Mouse (Mus musculus) midbrain, embryonic 15.5 days (tissue): Measurements from ENCODE around the gene Rbbp7. TPM values are rescaled to one million over a fixed set of nuclear protein-coding genes. Genes with fewer than 3 reads are reported as not detected.
"Not testable (repeated sequence)": the region's sequence is repeated elsewhere in the genome, so short reads cannot be mapped to it uniquely, and the experiment has no call there.

Experiments
- ATAC-seq: fragments of 200-750 bp; cut with Nextera tagmentation; replicated peaks from 2 replicates; pipeline ENCODE4 v1.8.0; 2017; ENCODE audit warnings: moderate TSS enrichment
- H3K27ac ChIP-seq: fragments of 300-500 bp; sonication (generic); 2 replicates; pipeline ENCODE4 v1.5.1; 2015; ENCODE audit warnings: mild to moderate bottlenecking, inconsistent platforms
- H3K27me3 ChIP-seq: fragments of 300-500 bp; sonication (generic); replicated peaks from 2 replicates; pipeline ENCODE4 v1.6.1; 2015; ENCODE audit warnings: inconsistent platforms
- H3K36me3 ChIP-seq: fragments of 300-500 bp; sonication (generic); replicated peaks from 2 replicates; pipeline ENCODE4 v1.6.1; 2015; ENCODE audit warnings: inconsistent platforms
- H3K4me1 ChIP-seq: fragments of 300-500 bp; sonication (generic); 2 replicates; pipeline ENCODE4 v1.6.1; 2015; ENCODE audit warnings: inconsistent platforms
- H3K4me2 ChIP-seq: fragments of 300-500 bp; sonication (generic); 2 replicates; pipeline ENCODE4 v1.6.1; 2015; ENCODE audit warnings: inconsistent platforms, mild to moderate bottlenecking, moderate library complexity
- H3K4me3 ChIP-seq: fragments of 300-500 bp; sonication (generic); 2 replicates; pipeline ENCODE4 v1.5.1; 2015; ENCODE audit warnings: mild to moderate bottlenecking, inconsistent platforms
- H3K9ac ChIP-seq: fragments of 300-500 bp; sonication (generic); 2 replicates; pipeline ENCODE4 v1.6.1; 2015; ENCODE audit warnings: mild to moderate bottlenecking, inconsistent platforms
- H3K9me3 ChIP-seq: fragments of 300-500 bp; sonication (generic); 2 replicates; pipeline ENCODE4 v1.6.1; 2016; ENCODE audit warnings: inconsistent platforms
- WGBS: fragments of 180-500 bp; shearing (Covaris S2); methylation state at CpG from one replicate; pipeline ENCODE4 v1.1.7; 2015; ENCODE audit warnings: mixed read lengths; 5-methylcytosine and 5-hydroxymethylcytosine counted together
- polyA plus RNA-seq: library from polyadenylated mRNA; unstranded; fragments of >200 nt; fragmentation: Nextera tagmentation; extraction: Ambion mirVana; gene quantifications from 2 replicates; pipeline ENCODE4 v1.2.1, GENCODE M21; 2015

Gene Rbbp7
- polyA plus RNA-seq, 1 experiment from 2014 or later: 201 TPM

- H3K27me3 ChIP-seq: no peaks in the 10 kb centered on the region
- peaks cover 6% of the 10 kb centered on the region for H3K4me1 ChIP-seq
- no peak overlapping the region for H3K4me2 ChIP-seq
- no peak overlapping the region for H3K4me3 ChIP-seq
- 39% methylated on average over 7 of the region's 7 CpGs for whole genome bisulfite sequencing
- no peak for ATAC-seq
- no peak overlapping the region for H3K9ac ChIP-seq
- no peaks in the 10 kb centered on the region for H3K36me3 ChIP-seq
- H3K27ac ChIP-seq: no peak overlapping the region
- no peaks in the 10 kb centered on the region for H3K9me3 ChIP-seq
Observed at GRCm38 (mm10) chrX:162756058-162756457, 4.1 kb upstream of the Rbbp7 start.

GRCm38 (mm10) chrX:162759251-162760114, 719 bp upstream of the Rbbp7 start:
- 34% methylated on average over 20 of the region's 32 CpGs for WGBS
- ATAC-seq: no peak

GRCm38 (mm10) chrX:162760958-162761515, 835 bp downstream of the Rbbp7 start:
- Histone ChIP-seq H3K4me3 (peak overlapping the region; percentile 68), H3K27ac (peak overlapping the region; percentile 89), H3K36me3 (no peaks in the 10 kb centered on the region), H3K4me1 (peaks cover 6% of the 10 kb centered on the region), H3K9ac (peak overlapping the region; percentile 55), H3K9me3 (no peaks in the 10 kb centered on the region), H3K27me3 (no peaks in the 10 kb centered on the region), H3K4me2 (peak overlapping the region; percentile 55)
- WGBS: 25% methylated on average over 37 of the region's 50 CpGs
- ATAC-seq: peak; percentile 13

More at GRCm38 (mm10) chrX:162759251-162760114, 719 bp upstream of the Rbbp7 start:
- peak overlapping the region; percentile 93 for H3K27ac ChIP-seq
- H3K4me2 ChIP-seq: peak overlapping the region; percentile 48
- no peaks in the 10 kb centered on the region for H3K36me3 ChIP-seq
- H3K4me1 ChIP-seq: peaks cover 6% of the 10 kb centered on the region
- peak overlapping the region; percentile 56 for H3K9ac ChIP-seq
- no peaks in the 10 kb centered on the region for H3K27me3 ChIP-seq
- H3K9me3 ChIP-seq: no peaks in the 10 kb centered on the region
- H3K4me3 ChIP-seq: peak overlapping the region; percentile 68

GRCm38 (mm10) chrX:162761716-162762395, 1.7 kb downstream of the Rbbp7 start:
- 51% methylated on average over 9 of the region's 9 CpGs for WGBS
- no peaks in the 10 kb centered on the region for H3K9me3 ChIP-seq
- no peak for ATAC-seq
- peak overlapping the region; percentile 68 for H3K4me3 ChIP-seq
- no peaks in the 10 kb centered on the region for H3K27me3 ChIP-seq
- H3K4me1 ChIP-seq: peaks cover 6% of the 10 kb centered on the region
- no peak overlapping the region for H3K27ac ChIP-seq
- no peaks in the 10 kb centered on the region for H3K36me3 ChIP-seq
- H3K9ac ChIP-seq: 0 out of 2 replicates have a peak overlapping the region, but pooled peaks have one; percentile 55
- H3K4me2 ChIP-seq: peak overlapping the region; percentile 55

GRCm38 (mm10) chrX:162770726-162771125, 10.5 kb downstream of the Rbbp7 start:
- ATAC-seq: no peak
- WGBS: 81% methylated on average over 1 of the region's 1 CpGs
- Histone ChIP-seq H3K27ac (no peak overlapping the region), H3K4me2 (no peak overlapping the region), H3K9ac (no peak overlapping the region), H3K36me3 (no peaks in the 10 kb centered on the region), H3K4me1 (no peaks in the 10 kb centered on the region), H3K27me3 (no peaks in the 10 kb centered on the region), H3K9me3 (no peaks in the 10 kb centered on the region), H3K4me3 (no peak overlapping the region)

- no peaks in the 10 kb centered on the region for H3K9me3 ChIP-seq
- no peaks in the 10 kb centered on the region for H3K27me3 ChIP-seq
- H3K4me1 ChIP-seq: no peaks in the 10 kb centered on the region
- no peak overlapping the region for H3K9ac ChIP-seq
- H3K27ac ChIP-seq: no peak overlapping the region
- 62% methylated on average over 1 of the region's 1 CpGs for WGBS
- ATAC-seq: no peak
- no peak overlapping the region for H3K4me2 ChIP-seq
- H3K36me3 ChIP-seq: no peaks in the 10 kb centered on the region
- no peak overlapping the region for H3K4me3 ChIP-seq
Observed at GRCm38 (mm10) chrX:162788372-162788771, 28.2 kb downstream of the Rbbp7 start.

GRCm38 (mm10) chrX:162791392-162791791, 31.2 kb downstream of the Rbbp7 start:
- H3K4me3 ChIP-seq, H3K4me2 ChIP-seq, H3K9ac ChIP-seq, H3K27me3 ChIP-seq, H3K9me3 ChIP-seq, H3K27ac ChIP-seq, ATAC-seq, H3K36me3 ChIP-seq, H3K4me1 ChIP-seq: not testable (repeated sequence)
- 85% methylated on average over 5 of the region's 5 CpGs for WGBS

GRCm38 (mm10) chrX:162800371-162800770, 40.2 kb downstream of the Rbbp7 start:
- no peaks in the 10 kb centered on the region for H3K36me3 ChIP-seq
- H3K4me2 ChIP-seq: no peak overlapping the region
- no peaks in the 10 kb centered on the region for H3K9me3 ChIP-seq
- no peak overlapping the region for H3K4me3 ChIP-seq
- H3K9ac ChIP-seq: no peak overlapping the region
- H3K27me3 ChIP-seq: no peaks in the 10 kb centered on the region
- no peak for ATAC-seq
- no peaks in the 10 kb centered on the region for H3K4me1 ChIP-seq
- H3K27ac ChIP-seq: no peak overlapping the region

GRCm38 (mm10) chrX:162828016-162828415, 67.8 kb downstream of the Rbbp7 start:
- ATAC-seq: no peak
- peaks cover 3% of the 10 kb centered on the region for H3K4me1 ChIP-seq
- H3K4me3 ChIP-seq: peak overlapping the region; percentile 59
- WGBS: 45% methylated on average over 6 of the region's 6 CpGs
- H3K9ac ChIP-seq: peak overlapping the region; percentile 50; the same call in 1 of the 2 replicates
- H3K4me2 ChIP-seq: peak overlapping the region; percentile 81
- no peaks in the 10 kb centered on the region for H3K9me3 ChIP-seq
- H3K27me3 ChIP-seq: no peaks in the 10 kb centered on the region
- no peaks in the 10 kb centered on the region for H3K36me3 ChIP-seq
- H3K27ac ChIP-seq: no peak overlapping the region

Other genes starting within 250 kb of the Rbbp7 start
- gene Reps2, start 116.8 kb upstream of the Rbbp7 start, polyA plus RNA-seq: 3.7 and 4.6 TPM in 2 replicates
- 11.5 and 11.6 TPM in 2 replicates for gene Txlng, start 69.1 kb downstream of the Rbbp7 start, polyA plus RNA-seq
- 30.6 and 30.7 TPM in 2 replicates for gene Syap1, start 128.0 kb downstream of the Rbbp7 start, polyA plus RNA-seq
- 94.8 and 101 TPM in 2 replicates for gene Ctps2, start 140.8 kb downstream of the Rbbp7 start, polyA plus RNA-seq
- 0.55 TPM in 1 of 2 replicates, not detected in the other for gene S100g, start 204.2 kb downstream of the Rbbp7 start, polyA plus RNA-seq